Mouse (Mus musculus) lung, postnatal 0 days (tissue): ENCODE data around the gene Nid2.

Experiments used
- CTCF ChIP-seq: IDR thresholded peaks from 2 replicates; pipeline ENCODE4 v1.5.1; 2016; ENCODE audit warnings: antibody characterized with exemption, mild to moderate bottlenecking
- EP300 ChIP-seq: IDR thresholded peaks from 2 replicates; pipeline ENCODE4 v1.6.1; 2016; ENCODE audit warnings: antibody characterized with exemption, mild to moderate bottlenecking, control low read depth

GRCm38 (mm10) chr14:19752276-19752675 lies 1.2 kb downstream of the Nid2 start:
- no peak for TF ChIP-seq EP300
- TF ChIP-seq CTCF: no peak
